Mouse (Mus musculus) embryo, embryonic 9.5 days (tissue): ENCODE results near the gene Adam1a.
A peak's percentile ranks its signal among the peaks of the same experiment; 100 is the strongest.

ENCODE experiments used
- DNase-seq: peaks from one replicate; pipeline ENCODE4 v3.0.0-alpha.2; 2017; ENCODE audit errors: extremely low spot score

The Adam1a gene

DNA sequence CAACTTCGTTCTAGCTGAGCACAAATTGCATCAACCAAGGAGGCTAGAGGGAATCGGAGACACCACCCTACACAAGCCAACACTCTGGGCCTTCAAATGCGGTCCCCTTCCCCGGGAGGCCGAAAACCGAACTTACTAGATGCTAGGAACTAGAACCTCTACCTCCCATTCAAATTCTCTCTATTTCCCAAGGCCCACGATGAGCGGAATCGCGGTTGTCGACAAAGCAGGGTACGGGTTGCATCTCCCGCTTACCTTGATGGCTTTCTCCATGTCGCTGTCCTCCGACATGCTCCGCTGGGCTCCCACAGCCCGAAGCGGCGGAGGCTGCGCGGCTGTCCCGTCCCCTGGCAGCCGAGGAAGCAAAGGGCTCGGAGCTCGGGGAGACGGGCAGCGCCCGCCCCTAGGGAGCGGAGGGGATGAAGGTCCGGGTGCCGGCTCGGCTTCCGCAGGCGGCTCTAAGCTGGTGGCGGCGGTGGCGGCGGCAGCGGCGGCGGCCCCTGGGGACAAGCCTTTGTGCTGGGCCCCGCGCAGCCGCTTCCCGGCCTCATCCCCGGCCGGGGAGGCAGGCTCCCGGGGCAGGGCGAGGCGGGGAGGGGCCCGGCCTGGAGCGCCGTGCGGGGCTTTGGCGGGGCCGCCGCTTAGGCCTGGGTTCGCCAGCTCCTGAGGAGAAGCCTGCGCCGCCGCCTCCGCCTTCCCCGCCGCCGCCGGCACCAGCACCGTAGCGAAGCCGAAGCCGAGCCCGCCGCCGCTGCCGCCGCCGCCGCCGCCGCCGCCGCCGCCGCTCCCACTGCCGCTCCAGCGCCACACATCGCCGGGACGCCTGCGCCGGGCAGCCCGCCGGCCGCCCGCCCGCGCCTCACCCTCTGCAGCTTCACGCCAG is at the start of gene Adam1a, which contains the start of gene Gm42878:
Adam1a (minus strand) TSS at position 573 of the 883 bp plus-strand sequence.
Gm42878 (minus strand) TSS at position 573 of the 883 bp plus-strand sequence.
- DNase-seq: no peak

DNA sequence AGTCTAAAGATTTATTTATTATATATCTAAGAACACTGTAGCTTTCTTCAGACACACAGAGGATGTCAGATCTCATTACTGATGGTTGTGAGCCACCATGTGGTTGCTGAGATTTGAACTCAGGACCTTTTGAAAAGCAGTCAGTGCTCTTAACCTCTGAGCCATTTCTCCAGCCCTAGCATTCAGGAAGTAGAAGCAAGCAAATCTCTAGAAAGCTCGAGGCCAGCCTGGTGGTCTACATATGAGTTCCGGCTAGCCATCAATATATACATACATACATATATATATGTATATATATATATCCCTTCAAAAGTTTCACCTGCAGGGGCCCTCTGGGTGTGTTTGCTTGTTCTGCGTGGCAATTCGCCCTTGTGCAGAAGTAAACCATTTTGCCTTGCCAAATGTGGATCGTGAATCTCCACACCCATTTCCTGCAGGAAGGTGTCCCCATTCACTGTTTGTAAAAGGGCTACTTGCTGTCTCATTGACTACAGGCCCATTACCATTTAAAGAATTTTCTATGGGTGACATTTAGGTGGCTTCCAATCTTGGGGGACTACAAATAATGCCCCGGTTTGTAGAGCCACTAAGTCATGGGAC is 49.5 kb upstream of the Adam1a start:
- DNase-seq: no peak

- peak; percentile 91 for DNase-seq
Measured at GRCm38 (mm10) chr5:121593451-121594401, 48.4 kb upstream of the Adam1a start, which contains the start of gene Aldh2. Gene Aldh2, minus strand, starts transcription at chr5:121593824.

DNA sequence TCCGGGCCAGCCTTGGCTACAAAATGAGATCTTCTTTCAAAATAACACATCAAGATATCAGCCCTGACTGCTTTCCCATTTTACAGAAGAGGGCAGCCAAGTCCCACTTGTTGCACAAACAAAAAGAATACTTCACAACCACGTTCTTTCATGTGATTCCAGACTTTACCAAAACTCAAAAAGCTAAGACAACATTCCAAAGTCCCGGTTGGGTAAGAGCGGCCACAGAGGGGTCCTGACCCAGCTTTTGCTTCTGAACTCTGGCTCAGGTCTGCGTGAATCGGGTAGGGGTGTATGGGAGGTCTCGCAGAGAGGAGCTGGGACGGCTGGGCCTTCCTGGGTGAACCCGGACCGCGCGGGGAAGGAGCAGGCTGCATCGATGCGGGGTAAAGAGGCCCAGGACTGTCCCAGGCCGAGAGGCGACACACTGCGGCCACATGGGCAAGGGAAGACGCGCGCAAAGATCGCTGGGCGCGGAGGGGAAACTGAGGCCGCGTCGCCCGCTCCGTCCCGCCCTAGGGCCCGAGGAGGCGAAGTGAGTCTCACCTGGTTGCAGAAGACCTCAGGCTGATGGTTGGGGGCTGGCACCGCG is 47.6 kb upstream of the Adam1a start:
- no peak for DNase-seq

DNA sequence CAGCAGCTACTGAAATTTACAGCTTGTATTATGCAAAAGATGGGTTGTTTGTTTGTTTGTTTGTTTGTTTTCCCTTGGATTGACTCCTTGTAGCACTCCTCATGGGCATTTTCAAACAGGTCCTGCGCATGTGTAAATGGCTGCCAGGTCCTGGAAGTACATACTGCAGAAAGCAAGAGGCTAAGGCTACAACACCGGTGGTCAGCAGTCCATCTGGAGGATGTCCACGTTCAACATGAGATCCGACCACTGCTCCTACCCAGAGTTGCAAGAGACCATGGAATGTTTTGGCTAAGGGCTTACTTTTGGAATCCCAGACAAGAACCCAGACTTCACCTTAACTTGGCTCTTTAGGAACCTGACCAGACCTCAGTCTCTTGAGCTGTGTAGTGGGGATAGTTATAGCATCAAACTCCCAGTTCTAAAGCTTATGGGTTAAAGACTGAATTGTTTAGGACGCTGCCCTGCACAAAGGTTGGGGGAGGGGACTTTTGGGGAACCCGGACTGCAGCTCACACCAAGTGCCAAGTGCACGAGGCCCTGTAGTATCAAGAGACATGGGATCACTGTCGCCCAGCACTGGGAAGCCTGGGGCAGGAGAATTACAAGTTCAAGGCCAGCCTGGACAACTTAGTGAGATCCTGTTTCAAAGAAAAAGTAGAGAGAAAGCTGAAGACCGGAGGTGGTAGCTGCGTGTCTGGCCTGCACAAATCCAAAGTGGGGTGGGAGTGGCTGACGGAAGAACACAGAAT is 47.0 kb upstream of the Adam1a start:
- no peak for DNase-seq

- DNase-seq: no peak
Measured at GRCm38 (mm10) chr5:121591417-121592063, 46.3 kb upstream of the Adam1a start.

DNA sequence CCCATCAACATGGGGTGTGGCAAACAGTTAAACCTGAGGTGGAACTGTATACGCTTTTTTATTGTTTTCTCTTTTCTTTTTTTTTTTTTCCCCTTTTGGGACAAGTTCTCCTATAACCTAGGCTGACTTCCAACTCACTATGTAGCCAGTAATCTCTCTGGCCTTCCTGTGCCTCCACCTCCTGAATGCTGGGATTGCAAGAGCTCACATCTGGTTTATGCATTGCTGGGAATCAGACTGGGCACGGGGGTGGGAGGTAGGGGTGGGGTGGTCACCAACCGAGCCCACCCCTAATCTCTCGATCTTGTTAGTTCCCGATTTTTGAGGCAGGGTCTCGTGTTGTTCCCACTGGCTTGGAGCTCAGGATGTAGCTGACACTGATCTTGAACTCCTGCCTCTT is 44.6 kb upstream of the Adam1a start:
- no peak for DNase-seq

- no peak for DNase-seq
Measured at GRCm38 (mm10) chr5:121586400-121587039, 41.2 kb upstream of the Adam1a start.

- no peak for DNase-seq
Measured at GRCm38 (mm10) chr5:121585699-121586098, 40.4 kb upstream of the Adam1a start.

GRCm38 (mm10) chr5:121585005-121585404 is 39.7 kb upstream of the Adam1a start:
- no peak for DNase-seq

- DNase-seq: no peak
Measured at GRCm38 (mm10) chr5:121583765-121584501, 38.7 kb upstream of the Adam1a start.

DNA sequence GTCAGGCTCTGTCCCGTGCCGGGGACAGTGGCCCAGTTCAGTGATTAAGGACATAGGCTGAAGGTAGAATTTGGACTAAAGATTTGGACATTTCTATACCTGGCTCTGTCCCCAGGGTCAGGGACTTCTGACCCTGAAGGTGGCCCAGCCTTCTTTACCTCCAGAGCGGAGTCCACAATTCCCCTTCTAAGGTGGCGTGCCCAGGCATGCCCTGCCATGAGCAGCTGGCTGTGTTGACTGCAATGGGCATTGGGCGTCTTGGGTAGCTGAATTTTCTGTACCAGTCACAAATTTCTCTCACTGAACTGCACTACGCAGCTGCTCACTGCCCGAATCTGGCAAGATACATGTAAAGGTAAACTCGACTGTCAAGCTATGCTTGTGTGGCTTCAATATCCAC is 36.7 kb upstream of the Adam1a start:
- DNase-seq: no peak

GRCm38 (mm10) chr5:121576927-121577488 is 31.7 kb upstream of the Adam1a start:
- DNase-seq: no peak

DNA sequence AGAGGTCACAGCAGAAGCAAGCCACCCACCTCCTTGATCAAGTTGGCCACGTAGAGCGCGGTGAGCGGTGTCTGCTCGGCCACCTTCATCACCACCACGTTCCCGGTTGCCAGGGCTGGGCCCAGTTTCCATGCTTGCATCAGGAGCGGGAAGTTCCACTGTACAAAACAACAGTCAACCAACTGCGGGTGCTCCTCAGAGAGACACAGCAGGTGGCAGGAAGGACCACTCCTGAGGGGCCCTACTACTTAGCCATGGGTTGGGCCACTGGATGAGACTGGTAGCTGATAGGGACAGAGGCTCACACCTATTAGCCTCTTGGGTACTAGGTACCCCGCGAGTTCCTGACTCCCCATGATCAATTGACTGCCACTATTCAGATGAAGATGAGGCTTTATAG is 30.6 kb upstream of the Adam1a start:
- DNase-seq: no peak

DNA sequence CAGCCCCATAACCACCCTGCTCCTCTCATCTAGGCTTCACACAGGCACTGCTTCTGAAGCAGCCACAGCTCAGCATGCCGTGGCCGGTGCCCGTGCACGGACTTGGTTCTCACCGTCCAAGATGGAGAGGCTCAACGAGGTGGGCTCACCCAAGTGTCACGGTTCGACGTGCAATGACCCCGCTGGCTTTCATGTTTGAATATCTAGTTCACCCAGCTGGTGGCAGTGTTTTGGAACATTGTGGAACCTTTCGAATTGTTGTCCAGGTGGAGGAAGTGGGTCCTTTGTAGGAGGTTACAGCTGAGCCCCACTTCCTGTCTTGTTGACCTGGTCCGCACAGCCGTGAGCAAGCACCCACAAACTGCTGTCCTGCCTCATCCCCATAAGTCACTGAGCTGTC is 28.9 kb upstream of the Adam1a start:
- no peak for DNase-seq

GRCm38 (mm10) chr5:121570787-121571186 is 25.5 kb upstream of the Adam1a start:
- no peak for DNase-seq

DNA sequence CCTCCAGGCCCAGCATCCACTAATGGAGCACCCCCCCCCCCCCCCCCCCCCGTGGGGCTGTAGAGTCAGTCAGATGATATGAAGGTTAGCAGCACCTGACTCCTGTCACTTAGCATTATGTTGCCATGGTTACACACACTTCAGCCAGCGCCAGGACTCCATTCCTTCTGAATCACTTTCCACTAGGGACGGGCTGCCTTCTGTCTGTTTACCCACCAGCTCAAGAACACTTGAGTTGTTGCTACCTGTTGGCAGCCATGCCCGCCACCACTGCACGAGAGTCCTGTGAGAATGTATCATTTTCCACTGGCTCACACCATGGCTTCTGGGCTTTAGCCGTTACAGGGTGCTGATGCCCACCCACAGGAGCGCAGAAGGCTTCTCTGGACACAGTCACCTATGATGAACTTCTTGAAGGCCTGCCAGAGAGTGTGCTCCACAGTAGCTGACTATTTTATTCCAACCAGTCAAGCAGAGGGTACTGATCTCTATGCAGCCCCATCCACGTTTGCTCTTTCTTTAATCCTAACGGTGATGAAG is 24.7 kb upstream of the Adam1a start:
- no peak for DNase-seq

DNA sequence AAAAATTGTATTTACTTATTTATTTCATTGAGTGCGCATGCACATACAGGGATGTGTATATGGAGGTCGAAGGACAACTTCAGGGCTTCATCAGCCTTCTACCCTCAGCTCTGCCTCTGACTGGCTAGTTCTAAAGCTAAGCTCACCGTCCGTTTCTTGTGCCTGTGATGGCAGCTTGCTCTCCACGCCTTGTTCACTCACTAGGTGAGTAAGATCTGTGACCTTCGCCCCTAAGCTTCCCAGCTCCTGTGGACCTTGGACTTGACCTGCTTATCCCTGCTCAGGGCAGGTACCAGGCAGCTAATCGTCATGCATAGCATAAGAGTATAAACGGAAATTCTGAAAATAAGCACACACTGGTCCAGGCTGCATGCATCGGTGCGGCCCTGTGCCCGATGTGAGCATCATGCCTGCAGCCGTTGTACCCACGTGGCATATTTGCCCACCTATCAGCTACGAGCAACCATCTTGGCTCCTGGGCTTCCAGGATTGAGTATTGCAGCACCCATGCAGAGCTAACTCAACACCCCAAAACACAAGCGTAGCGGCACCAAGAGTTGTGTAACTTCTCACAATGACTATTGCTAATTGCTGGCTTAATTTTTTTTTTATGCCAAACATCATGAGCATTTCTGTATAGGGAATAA is 20.9 kb upstream of the Adam1a start:
- DNase-seq: no peak
